Mouse (Mus musculus) stomach, embryonic 15.5 days (tissue): ENCODE results near the gene Cyth3. TPM values are rescaled to one million over a fixed set of nuclear protein-coding genes. Genes with fewer than 3 reads are reported as not detected.

ENCODE experiments used
- ATAC-seq: fragments of 200-750 bp; cut with Nextera tagmentation; 2 replicates; pipeline ENCODE4 v1.8.0; 2017; ENCODE audit warnings: low read depth, moderate number of reproducible peaks, moderate TSS enrichment; ENCODE audit not compliant: insufficient read depth, low FRiP score
- H3K27ac ChIP-seq: fragments of 300-500 bp; sonication (generic); 2 replicates; pipeline ENCODE4 v1.5.1; 2015; ENCODE audit warnings: mild to moderate bottlenecking, inconsistent platforms
- H3K27me3 ChIP-seq: fragments of 300-500 bp; sonication (generic); replicated peaks from 2 replicates; pipeline ENCODE4 v1.6.1; 2015; ENCODE audit warnings: inconsistent platforms
- H3K36me3 ChIP-seq: fragments of 300-500 bp; sonication (generic); 2 replicates; pipeline ENCODE4 v1.6.1; 2015; ENCODE audit warnings: inconsistent platforms
- H3K4me1 ChIP-seq: fragments of 300-500 bp; sonication (generic); 2 replicates; pipeline ENCODE4 v1.6.1; 2015; ENCODE audit warnings: inconsistent platforms
- H3K4me2 ChIP-seq: fragments of 300-500 bp; sonication (generic); 2 replicates; pipeline ENCODE4 v1.6.1; 2015; ENCODE audit warnings: mild to moderate bottlenecking, inconsistent platforms
- H3K4me3 ChIP-seq: fragments of 300-500 bp; sonication (generic); replicated peaks from 2 replicates; pipeline ENCODE4 v1.5.1; 2015; ENCODE audit warnings: inconsistent platforms
- H3K9ac ChIP-seq: fragments of 300-500 bp; sonication (generic); 2 replicates; pipeline ENCODE4 v1.6.1; 2015; ENCODE audit warnings: inconsistent platforms
- H3K9me3 ChIP-seq: fragments of 300-500 bp; sonication (generic); 2 replicates; pipeline ENCODE4 v1.6.1; 2016; ENCODE audit warnings: inconsistent platforms
- WGBS: fragments of 180-500 bp; shearing (Covaris S2); methylation state at CpG from one replicate; pipeline ENCODE4 v1.1.7; 2015; 5-methylcytosine and 5-hydroxymethylcytosine counted together
- polyA plus RNA-seq: library from polyadenylated mRNA; unstranded; fragments of >200 nt; fragmentation: Nextera tagmentation; extraction: Ambion mirVana; gene quantifications from 2 replicates; pipeline ENCODE4 v1.2.1, GENCODE M21; 2015

The Cyth3 gene
- polyA plus RNA-seq, 1 experiment from 2014 or later = 53.9 TPM

- no peak for ATAC-seq
- H3K27ac ChIP-seq = no peak overlapping the region
- no peak overlapping the region for H3K4me2 ChIP-seq
- no peak overlapping the region for H3K4me3 ChIP-seq
- no peaks in the 10 kb centered on the region for H3K27me3 ChIP-seq
- H3K36me3 ChIP-seq = no peaks in the 10 kb centered on the region
- 56% methylated on average over 10 of the region's 10 CpGs for whole genome bisulfite sequencing
- no peaks in the 10 kb centered on the region for H3K9me3 ChIP-seq
- H3K4me1 ChIP-seq = peaks cover 8% of the 10 kb centered on the region
- no peak overlapping the region for H3K9ac ChIP-seq
Observed at GRCm38 (mm10) chr5:143617487-143618209, 4.6 kb upstream of the Cyth3 start.

- ATAC-seq = no peak
- Histone ChIP-seq H3K27ac (peak overlapping the region; percentile 2; the same call in 1 of the 2 replicates), H3K9ac (no peak overlapping the region), H3K9me3 (no peaks in the 10 kb centered on the region), H3K36me3 (no peaks in the 10 kb centered on the region), H3K27me3 (no peaks in the 10 kb centered on the region), H3K4me3 (no peak overlapping the region), H3K4me2 (no peak overlapping the region), H3K4me1 (peaks cover 11% of the 10 kb centered on the region)
- 39% methylated on average over 7 of the region's 7 CpGs for WGBS
Observed at GRCm38 (mm10) chr5:143618585-143618984, 3.7 kb upstream of the Cyth3 start.

- ATAC-seq = no peak
- WGBS = 9% methylated on average over 1 of the region's 1 CpGs
- Histone ChIP-seq H3K4me2 (no peak overlapping the region), H3K27me3 (no peaks in the 10 kb centered on the region), H3K4me1 (peaks cover 17% of the 10 kb centered on the region), H3K9ac (no peak overlapping the region), H3K4me3 (no peak overlapping the region), H3K9me3 (no peaks in the 10 kb centered on the region), H3K27ac (no peak overlapping the region), H3K36me3 (no peaks in the 10 kb centered on the region)
Observed at GRCm38 (mm10) chr5:143620196-143620595, 2.1 kb upstream of the Cyth3 start.

- no peak overlapping the region for H3K4me3 ChIP-seq
- H3K36me3 ChIP-seq = no peaks in the 10 kb centered on the region
- no peak overlapping the region for H3K4me2 ChIP-seq
- no peak overlapping the region for H3K27ac ChIP-seq
- no peak for ATAC-seq
- no peak overlapping the region for H3K9ac ChIP-seq
- H3K4me1 ChIP-seq = peaks cover 23% of the 10 kb centered on the region
- whole genome bisulfite sequencing = 39% methylated on average over 13 of the region's 13 CpGs
- no peaks in the 10 kb centered on the region for H3K27me3 ChIP-seq
- no peaks in the 10 kb centered on the region for H3K9me3 ChIP-seq
Observed at GRCm38 (mm10) chr5:143620941-143621340, 1.3 kb upstream of the Cyth3 start.

- Histone ChIP-seq H3K4me1 (peaks cover 26% of the 10 kb centered on the region), H3K4me2 (peak overlapping the region; percentile 70), H3K9me3 (no peaks in the 10 kb centered on the region)
Observed at GRCm38 (mm10) chr5:143622623-143623150, 440 bp downstream of the Cyth3 start.

GRCm38 (mm10) chr5:143623356-143624295 lies 1.4 kb downstream of the Cyth3 start:
- no peaks in the 10 kb centered on the region for H3K9me3 ChIP-seq
- peak overlapping the region; percentile 70 for H3K4me2 ChIP-seq
- H3K9ac ChIP-seq = no peak overlapping the region
- peaks cover 25% of the 10 kb centered on the region for H3K4me1 ChIP-seq
- H3K27ac ChIP-seq = peak overlapping the region; percentile 59; the same call in 1 of the 2 replicates
- peak overlapping the region; percentile 83 for H3K4me3 ChIP-seq
- 30% methylated on average over 19 of the region's 19 CpGs for WGBS
- no peak for ATAC-seq
- H3K27me3 ChIP-seq = no peaks in the 10 kb centered on the region
- no peaks in the 10 kb centered on the region for H3K36me3 ChIP-seq

More at GRCm38 (mm10) chr5:143622623-143623150, 440 bp downstream of the Cyth3 start:
- Histone ChIP-seq H3K27me3 (no peaks in the 10 kb centered on the region), H3K9ac (peak overlapping the region; percentile 82), H3K36me3 (no peaks in the 10 kb centered on the region), H3K4me3 (peak overlapping the region; percentile 83), H3K27ac (peak overlapping the region; percentile 83)
- ATAC-seq = peak; percentile 4; the same call in 1 of the 2 replicates
- 1% methylated on average over 48 of the region's 48 CpGs for WGBS

GRCm38 (mm10) chr5:143624449-143624848 lies 2.2 kb downstream of the Cyth3 start:
- Histone ChIP-seq H3K9me3 (no peaks in the 10 kb centered on the region), H3K36me3 (no peaks in the 10 kb centered on the region), H3K4me3 (no peak overlapping the region), H3K27ac (no peak overlapping the region; the same call in 1 of the 2 replicates), H3K4me2 (peak overlapping the region; percentile 70; the same call in 1 of the 2 replicates), H3K4me1 (peaks cover 21% of the 10 kb centered on the region), H3K9ac (no peak overlapping the region), H3K27me3 (no peaks in the 10 kb centered on the region)
- 52% methylated on average over 3 of the region's 3 CpGs for WGBS
- no peak for ATAC-seq

- ATAC-seq = peak; percentile 71
- Histone ChIP-seq H3K4me1 (peaks cover 21% of the 10 kb centered on the region), H3K36me3 (no peaks in the 10 kb centered on the region), H3K9ac (no peak overlapping the region), H3K27ac (peak overlapping the region; percentile 57), H3K27me3 (no peaks in the 10 kb centered on the region), H3K4me3 (no peak overlapping the region), H3K4me2 (peak overlapping the region; percentile 28; the same call in 1 of the 2 replicates), H3K9me3 (no peaks in the 10 kb centered on the region)
- 59% methylated on average over 12 of the region's 12 CpGs for WGBS
Observed at GRCm38 (mm10) chr5:143625497-143625896, 3.2 kb downstream of the Cyth3 start.

- Histone ChIP-seq H3K9me3 (no peaks in the 10 kb centered on the region), H3K27ac (peak overlapping the region; percentile 57), H3K4me1 (peaks cover 18% of the 10 kb centered on the region), H3K4me3 (no peak overlapping the region), H3K27me3 (no peaks in the 10 kb centered on the region), H3K4me2 (peak overlapping the region; percentile 28; the same call in 1 of the 2 replicates), H3K9ac (no peak overlapping the region), H3K36me3 (no peaks in the 10 kb centered on the region)
- no peak for ATAC-seq
- WGBS = 50% methylated on average over 11 of the region's 11 CpGs
Observed at GRCm38 (mm10) chr5:143625940-143626588, 3.8 kb downstream of the Cyth3 start.

GRCm38 (mm10) chr5:143627507-143627906 lies 5.3 kb downstream of the Cyth3 start:
- Histone ChIP-seq H3K9ac (no peak overlapping the region), H3K4me1 (peaks cover 31% of the 10 kb centered on the region), H3K36me3 (no peaks in the 10 kb centered on the region), H3K4me2 (no peak overlapping the region), H3K27ac (no peak overlapping the region), H3K9me3 (no peaks in the 10 kb centered on the region), H3K27me3 (no peaks in the 10 kb centered on the region), H3K4me3 (no peak overlapping the region)
- ATAC-seq = no peak
- 94% methylated on average over 6 of the region's 6 CpGs for WGBS

GRCm38 (mm10) chr5:143627926-143628325 lies 5.7 kb downstream of the Cyth3 start:
- WGBS = 87% methylated on average over 1 of the region's 1 CpGs
- Histone ChIP-seq H3K9ac (no peak overlapping the region), H3K27ac (no peak overlapping the region), H3K4me3 (no peak overlapping the region), H3K9me3 (no peaks in the 10 kb centered on the region), H3K36me3 (no peaks in the 10 kb centered on the region), H3K4me1 (peaks cover 34% of the 10 kb centered on the region), H3K4me2 (no peak overlapping the region), H3K27me3 (no peaks in the 10 kb centered on the region)
- no peak for ATAC-seq
